Mouse (Mus musculus) hindbrain, embryonic 12.5 days (tissue): Measurements from ENCODE around the gene Atp8b2. TPM values are rescaled to one million over a fixed set of nuclear protein-coding genes. Genes with fewer than 3 reads are reported as not detected.
A peak's percentile ranks its signal among the peaks of the same experiment; 100 is the strongest.

ENCODE experiments used
- ATAC-seq: fragments of 200-750 bp; cut with Nextera tagmentation; 2 replicates; pipeline ENCODE4 v1.8.0; 2017; ENCODE audit warnings: moderate TSS enrichment; ENCODE audit not compliant: low FRiP score
- H3K27ac ChIP-seq: fragments of 300-500 bp; sonication (generic); 2 replicates; pipeline ENCODE4 v1.5.1; 2016; ENCODE audit warnings: mild to moderate bottlenecking
- H3K27me3 ChIP-seq: fragments of 300-500 bp; sonication (generic); 2 replicates; pipeline ENCODE4 v1.6.1; 2016; ENCODE audit warnings: mild to moderate bottlenecking
- H3K36me3 ChIP-seq: fragments of 300-500 bp; sonication (generic); 2 replicates; pipeline ENCODE4 v1.6.1; 2016; ENCODE audit warnings: mild to moderate bottlenecking
- H3K4me1 ChIP-seq: fragments of 300-500 bp; sonication (generic); 2 replicates; pipeline ENCODE4 v1.6.1; 2016
- H3K4me2 ChIP-seq: fragments of 300-500 bp; sonication (generic); replicated peaks from 2 replicates; pipeline ENCODE4 v1.6.1; 2016; ENCODE audit warnings: mild to moderate bottlenecking
- H3K4me3 ChIP-seq: fragments of 300-500 bp; sonication (generic); 2 replicates; pipeline ENCODE4 v1.5.1; 2016; ENCODE audit warnings: mild to moderate bottlenecking
- H3K9ac ChIP-seq: fragments of 300-500 bp; sonication (generic); 2 replicates; pipeline ENCODE4 v1.6.1; 2016; ENCODE audit warnings: mild to moderate bottlenecking, moderate library complexity
- H3K9me3 ChIP-seq: fragments of 300-500 bp; sonication (generic); replicated peaks from 2 replicates; pipeline ENCODE4 v1.6.1; 2016; ENCODE audit warnings: mild to moderate bottlenecking
- WGBS: fragments of 180-500 bp; shearing (Covaris S2); methylation state at CpG from one replicate; pipeline ENCODE4 v1.1.7; 2016; 5-methylcytosine and 5-hydroxymethylcytosine counted together
- polyA plus RNA-seq: library from polyadenylated mRNA; unstranded; fragments of >200 nt; fragmentation: Nextera tagmentation; extraction: Ambion mirVana; gene quantifications from 2 replicates; pipeline ENCODE4 v1.2.1, GENCODE M21; 2016

Atp8b2 gene
- polyA plus RNA-seq: 20.3 and 22.8 TPM in 2 replicates

GRCm38 (mm10) chr3:89963221-89963763 is at the start of gene Atp8b2:
Gene Atp8b2, minus strand, starts transcription at chr3:89963508.
- Histone ChIP-seq H3K27ac (peak within 1 kb of the TSS; percentile 92), H3K36me3 (peaks cover 10% of the 10 kb centered on the region), H3K4me3 (peak within 1 kb of the TSS; percentile 84), H3K27me3 (no peaks in the 10 kb centered on the region), H3K4me1 (peaks cover 49% of the 10 kb centered on the region), H3K9me3 (no peaks in the 10 kb centered on the region), H3K4me2 (peak within 1 kb of the TSS; percentile 97), H3K9ac (peak within 1 kb of the TSS; percentile 96)
- WGBS: under 1% methylated on average over 29 of the region's 35 CpGs
- ATAC-seq: peak; percentile 73

GRCm38 (mm10) chr3:90010291-90010690 is 47.0 kb upstream of the Atp8b2 start:
- no peak for ATAC-seq
- WGBS: 91% methylated on average over 2 of the region's 2 CpGs
- Histone ChIP-seq H3K36me3 (peaks cover 96% of the 10 kb centered on the region), H3K27me3 (no peaks in the 10 kb centered on the region), H3K4me2 (no peak overlapping the region), H3K9me3 (no peaks in the 10 kb centered on the region), H3K4me1 (no peaks in the 10 kb centered on the region), H3K27ac (no peak overlapping the region), H3K9ac (no peak overlapping the region), H3K4me3 (no peak overlapping the region)

DNA sequence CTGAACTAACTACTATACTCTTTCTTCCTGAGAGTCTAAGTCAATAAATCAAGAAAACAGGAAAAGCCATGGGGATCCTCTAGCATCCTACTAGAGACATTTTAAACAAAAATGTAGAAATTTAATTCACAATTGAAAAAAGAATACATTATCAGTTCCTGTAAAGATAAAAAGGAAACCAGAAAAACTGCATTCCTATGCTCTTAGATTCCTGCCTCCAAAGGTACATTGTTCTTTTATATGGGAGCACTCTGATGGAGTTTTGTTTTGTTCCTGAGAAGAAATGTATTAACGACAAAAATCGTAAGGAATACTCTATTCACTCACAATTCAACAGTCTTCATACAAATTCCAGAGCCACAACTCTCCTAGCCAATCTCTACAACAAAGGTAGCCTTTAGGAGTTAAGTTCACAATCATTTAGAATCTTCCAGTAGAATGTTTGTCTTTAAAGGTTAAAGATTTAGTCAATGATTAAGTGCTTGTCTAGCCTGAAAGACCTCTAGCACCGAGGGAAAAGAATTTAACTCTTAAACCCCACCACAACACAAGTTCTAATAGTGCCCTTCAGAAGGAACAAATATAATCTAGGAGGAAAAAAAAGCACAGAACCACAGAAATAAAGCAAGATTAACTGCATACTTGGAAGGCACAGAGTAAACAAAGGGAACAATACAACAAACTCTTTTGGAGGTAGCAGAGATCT is 40.9 kb upstream of the Atp8b2 start:
- Histone ChIP-seq H3K36me3 (peaks cover 72% of the 10 kb centered on the region), H3K4me3 (no peak overlapping the region), H3K9me3 (no peaks in the 10 kb centered on the region), H3K9ac (no peak overlapping the region), H3K4me2 (no peak overlapping the region), H3K27ac (no peak overlapping the region), H3K4me1 (peaks cover 1% of the 10 kb centered on the region), H3K27me3 (no peaks in the 10 kb centered on the region)
- WGBS: 77% methylated on average over 3 of the region's 3 CpGs
- no peak for ATAC-seq

GRCm38 (mm10) chr3:89999830-90000229 is 36.5 kb upstream of the Atp8b2 start:
- peaks cover 9% of the 10 kb centered on the region for H3K4me1 ChIP-seq
- peaks cover 43% of the 10 kb centered on the region for H3K36me3 ChIP-seq
- no peak overlapping the region for H3K9ac ChIP-seq
- WGBS: 92% methylated on average over 4 of the region's 4 CpGs
- 0 out of 2 replicates have a peak overlapping the region, but pooled peaks have one; percentile 91 for H3K27ac ChIP-seq
- no peaks in the 10 kb centered on the region for H3K9me3 ChIP-seq
- H3K4me2 ChIP-seq: no peak overlapping the region
- no peak for ATAC-seq
- no peaks in the 10 kb centered on the region for H3K27me3 ChIP-seq
- no peak overlapping the region for H3K4me3 ChIP-seq

- Histone ChIP-seq H3K27ac (peak overlapping the region; percentile 91), H3K4me3 (peak overlapping the region; percentile 75), H3K36me3 (peaks cover 43% of the 10 kb centered on the region), H3K4me1 (peaks cover 9% of the 10 kb centered on the region), H3K4me2 (peak overlapping the region; percentile 90), H3K9me3 (no peaks in the 10 kb centered on the region), H3K9ac (peak overlapping the region; percentile 80), H3K27me3 (no peaks in the 10 kb centered on the region)
- 19% methylated on average over 8 of the region's 8 CpGs for WGBS
- peak; percentile 60 for ATAC-seq
These were observed 35.8 kb upstream of the Atp8b2 start for GRCm38 (mm10) chr3:89999090-89999489.

- H3K4me1 ChIP-seq: peaks cover 9% of the 10 kb centered on the region
- H3K9ac ChIP-seq: peak within 1 kb of the TSS; percentile 80
- H3K27me3 ChIP-seq: no peaks in the 10 kb centered on the region
- peak within 1 kb of the TSS; percentile 75 for H3K4me3 ChIP-seq
- peaks cover 43% of the 10 kb centered on the region for H3K36me3 ChIP-seq
- H3K4me2 ChIP-seq: peak within 1 kb of the TSS; percentile 90
- WGBS: under 1% methylated on average over 26 of the region's 26 CpGs
- H3K9me3 ChIP-seq: no peaks in the 10 kb centered on the region
- peak; percentile 92 for ATAC-seq
- peak within 1 kb of the TSS; percentile 91 for H3K27ac ChIP-seq
These were observed 35.3 kb upstream of the Atp8b2 start, which contains the start of gene Hax1 for GRCm38 (mm10) chr3:89998612-89999054. Gene Hax1, minus strand, starts transcription at chr3:89998780.

DNA sequence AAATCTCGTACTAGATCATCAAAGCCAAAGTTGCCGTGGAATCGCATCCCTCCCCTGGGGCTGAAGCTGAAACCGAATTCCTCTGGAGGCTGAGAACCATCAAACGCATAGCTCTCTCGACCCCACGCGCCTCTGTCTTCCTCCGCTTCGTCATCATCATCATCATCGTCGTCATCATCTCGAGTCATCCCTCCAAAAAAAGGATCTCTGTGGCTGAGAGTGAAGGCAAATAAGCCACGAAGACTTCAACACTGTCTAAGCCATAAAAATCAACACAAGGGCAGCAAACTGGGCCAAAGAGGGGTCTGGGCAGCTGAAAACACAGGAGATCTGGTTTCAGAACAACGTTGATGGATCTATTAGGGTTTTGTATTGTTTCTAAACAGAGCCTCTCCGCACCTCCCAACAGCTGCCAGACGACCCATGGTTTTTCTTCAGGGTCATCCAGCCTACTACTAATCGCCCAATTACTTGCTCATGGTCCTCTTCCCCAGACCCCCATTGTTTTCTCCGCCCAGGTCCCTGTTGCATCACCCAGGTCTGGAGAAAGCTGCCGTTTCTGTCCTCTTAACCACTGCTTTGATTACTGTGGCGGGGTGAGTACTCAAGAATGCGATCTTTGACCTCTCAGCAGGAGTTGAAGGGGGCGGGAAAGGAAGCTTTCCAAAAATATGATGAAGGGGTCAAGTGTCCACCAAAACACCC is 34.6 kb upstream of the Atp8b2 start:
- Histone ChIP-seq H3K4me3 (peak overlapping the region; percentile 75), H3K4me2 (peak overlapping the region; percentile 90), H3K4me1 (peaks cover 9% of the 10 kb centered on the region), H3K9me3 (no peaks in the 10 kb centered on the region), H3K9ac (peak overlapping the region; percentile 80), H3K36me3 (peaks cover 40% of the 10 kb centered on the region), H3K27me3 (no peaks in the 10 kb centered on the region), H3K27ac (peak overlapping the region; percentile 91)
- WGBS: 13% methylated on average over 23 of the region's 23 CpGs
- peak; percentile 49 for ATAC-seq

DNA sequence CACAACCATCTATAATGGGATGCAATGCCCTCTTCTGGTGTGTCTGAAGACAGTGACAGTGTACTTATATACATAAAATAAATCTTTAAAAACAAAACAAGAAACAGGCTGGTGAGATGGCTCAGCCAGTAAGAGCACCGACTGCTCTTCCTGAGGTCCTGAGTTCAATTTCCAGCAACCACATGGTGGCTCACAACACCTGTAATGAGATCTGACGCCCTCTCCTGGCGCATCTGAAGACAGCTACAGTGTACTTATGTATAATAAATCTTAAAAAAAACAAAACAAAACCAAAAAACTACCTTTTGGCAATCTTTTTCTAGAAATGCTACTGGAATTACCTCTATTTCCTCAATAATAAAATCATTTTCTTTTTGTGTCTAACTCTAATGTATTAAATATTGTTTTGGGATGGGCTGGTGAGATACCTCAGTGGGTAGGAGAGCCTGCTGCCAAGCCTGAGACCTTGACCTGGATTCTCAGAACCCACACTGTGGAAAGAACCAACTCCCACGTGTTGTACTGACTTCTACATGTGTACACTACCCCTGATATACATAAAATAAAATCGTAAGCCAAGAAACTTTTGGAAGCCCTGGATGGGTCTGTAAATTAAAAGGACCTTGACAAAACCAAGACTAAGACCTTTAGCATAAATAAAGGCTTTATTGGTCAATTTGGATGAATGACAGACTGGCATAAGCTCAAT is 31.7 kb upstream of the Atp8b2 start:
- 93% methylated on average over 5 of the region's 5 CpGs for WGBS
- H3K4me2 ChIP-seq: no peak overlapping the region
- H3K36me3 ChIP-seq: peaks cover 16% of the 10 kb centered on the region
- no peak for ATAC-seq
- no peak overlapping the region for H3K27ac ChIP-seq
- H3K4me1 ChIP-seq: peaks cover 9% of the 10 kb centered on the region
- no peaks in the 10 kb centered on the region for H3K27me3 ChIP-seq
- no peaks in the 10 kb centered on the region for H3K9me3 ChIP-seq
- no peak overlapping the region for H3K9ac ChIP-seq
- H3K4me3 ChIP-seq: no peak overlapping the region

DNA sequence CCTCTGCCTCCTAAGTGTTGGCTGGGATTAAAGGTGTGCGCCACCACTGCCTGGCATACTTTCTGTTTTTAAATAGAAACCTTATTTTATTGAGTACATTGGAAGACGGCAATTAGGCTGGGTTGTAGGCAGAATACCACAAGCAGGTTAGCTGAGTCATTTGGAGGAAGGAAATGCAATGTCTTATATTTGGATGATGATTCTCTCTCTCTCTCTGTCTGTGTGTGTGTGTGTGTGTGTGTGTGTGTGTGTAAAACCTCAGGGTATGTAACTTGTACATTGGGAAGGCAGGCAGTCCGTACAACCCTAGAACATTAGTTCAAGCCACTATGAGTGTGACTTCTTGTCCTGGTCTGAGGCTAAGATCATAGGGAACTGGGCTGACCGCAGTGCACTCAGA is 24.5 kb upstream of the Atp8b2 start:
- Histone ChIP-seq H3K9ac (no peak overlapping the region), H3K4me2 (no peak overlapping the region), H3K4me3 (no peak overlapping the region), H3K9me3 (no peaks in the 10 kb centered on the region), H3K27ac (no peak overlapping the region), H3K4me1 (no peaks in the 10 kb centered on the region), H3K27me3 (no peaks in the 10 kb centered on the region), H3K36me3 (no peaks in the 10 kb centered on the region)
- ATAC-seq: no peak
- WGBS: 89% methylated on average over 4 of the region's 4 CpGs

GRCm38 (mm10) chr3:89987211-89987610 is 23.9 kb upstream of the Atp8b2 start:
- H3K9me3 ChIP-seq: no peaks in the 10 kb centered on the region
- H3K4me1 ChIP-seq: no peaks in the 10 kb centered on the region
- no peak overlapping the region for H3K4me3 ChIP-seq
- ATAC-seq: no peak
- H3K27me3 ChIP-seq: no peaks in the 10 kb centered on the region
- H3K4me2 ChIP-seq: no peak overlapping the region
- WGBS: 63% methylated on average over 3 of the region's 3 CpGs
- no peak overlapping the region for H3K9ac ChIP-seq
- no peaks in the 10 kb centered on the region for H3K36me3 ChIP-seq
- no peak overlapping the region for H3K27ac ChIP-seq

- ATAC-seq: no peak
- H3K4me3 ChIP-seq: no peak overlapping the region
- no peaks in the 10 kb centered on the region for H3K9me3 ChIP-seq
- 84% methylated on average over 5 of the region's 5 CpGs for WGBS
- no peak overlapping the region for H3K27ac ChIP-seq
- H3K27me3 ChIP-seq: no peaks in the 10 kb centered on the region
- H3K9ac ChIP-seq: no peak overlapping the region
- H3K4me2 ChIP-seq: no peak overlapping the region
- no peaks in the 10 kb centered on the region for H3K4me1 ChIP-seq
- H3K36me3 ChIP-seq: no peaks in the 10 kb centered on the region
These were observed 19.1 kb upstream of the Atp8b2 start for GRCm38 (mm10) chr3:89982426-89982825.

DNA sequence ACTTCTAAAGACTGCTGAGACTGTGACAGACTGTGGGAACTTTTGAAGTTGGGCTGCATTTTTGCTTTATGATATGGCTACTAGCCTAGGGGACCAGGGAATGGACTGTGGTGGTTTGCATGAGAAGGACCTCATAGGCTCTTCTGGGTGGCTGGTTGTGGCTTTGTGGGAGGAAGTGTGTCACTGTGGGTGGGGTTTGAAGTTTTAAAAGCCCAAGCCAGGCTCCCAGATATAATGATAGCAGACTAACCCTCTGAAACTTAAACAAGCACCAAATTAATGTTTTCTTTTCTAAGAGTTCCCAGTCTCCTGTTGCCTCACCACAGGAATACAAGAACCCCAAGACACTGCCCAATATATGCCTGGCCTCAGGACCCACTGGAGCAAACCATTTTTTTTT is 13.6 kb upstream of the Atp8b2 start:
- no peak for ATAC-seq
- no peak overlapping the region for H3K9ac ChIP-seq
- no peak overlapping the region for H3K4me3 ChIP-seq
- no peaks in the 10 kb centered on the region for H3K27me3 ChIP-seq
- no peaks in the 10 kb centered on the region for H3K4me1 ChIP-seq
- H3K4me2 ChIP-seq: no peak overlapping the region
- no peak overlapping the region for H3K27ac ChIP-seq
- H3K9me3 ChIP-seq: no peaks in the 10 kb centered on the region
- H3K36me3 ChIP-seq: no peaks in the 10 kb centered on the region
